Mouse (Mus musculus): ENCODE data around the gene Prrc2b. TPM values are rescaled to one million over a fixed set of nuclear protein-coding genes. Genes with fewer than 3 reads are reported as not detected.
A peak's percentile ranks its signal among the peaks of the same experiment; 100 is the strongest.

Gene Prrc2b
- total RNA-seq, 2 experiments from 2014 or later: 76.4 to 86.9 TPM

DNA sequence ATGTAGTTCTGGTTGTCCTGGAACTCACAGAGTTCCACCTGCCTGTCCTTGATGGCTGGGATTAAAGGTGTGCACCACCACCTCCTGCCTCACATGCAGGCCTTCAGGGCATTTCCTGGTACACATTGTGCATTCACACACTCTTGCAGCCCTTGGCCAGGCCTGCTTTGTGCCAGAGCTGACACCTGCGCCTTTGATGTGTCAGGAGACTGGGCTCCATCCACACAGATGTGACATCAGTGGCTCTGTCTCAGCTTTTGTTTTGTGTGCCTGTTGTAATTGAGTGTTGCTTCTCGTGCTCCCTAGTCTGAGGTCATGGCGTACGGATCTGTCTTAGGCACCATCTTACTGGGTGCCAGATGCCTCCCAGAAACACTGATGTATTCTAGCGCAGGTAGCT, 30.5 kb downstream of the Prrc2b start:
- Histone ChIP-seq H3K27ac (peak overlapping the region; percentile 1; the same call in 1 of the 2 replicates), H3K4me3 (no peak overlapping the region)
- no peak for TF ChIP-seq CTCF (IDR thresholded peaks at IDR 0.05)
- intact Hi-C loops (cut with DNase I): no loop called here
- no peak for DNase-seq

DNA sequence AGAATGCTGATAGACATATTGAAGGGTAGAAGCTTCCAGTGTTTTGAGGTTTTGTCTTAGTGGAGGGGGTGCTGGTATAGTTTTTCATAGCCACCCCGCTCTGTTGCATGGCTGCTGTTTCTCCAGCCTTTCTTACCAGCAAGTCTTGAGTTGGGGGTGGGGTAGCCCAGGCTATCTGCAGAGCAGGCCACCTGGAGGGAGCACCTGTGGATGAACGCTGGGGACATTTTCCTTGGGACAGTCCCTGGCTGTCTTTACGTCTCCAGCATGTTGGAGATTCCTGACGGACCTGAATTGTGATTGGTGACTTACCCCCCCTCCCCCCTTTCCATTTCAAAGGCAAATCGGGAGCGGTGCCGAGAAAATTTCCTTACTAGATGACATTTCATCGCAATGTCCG, 31.2 kb downstream of the Prrc2b start:
- DNase-seq: no peak
- intact Hi-C loops (cut with DNase I): no loop called here
- Histone ChIP-seq H3K27ac (peak overlapping the region; percentile 67), H3K4me3 (0 out of 2 replicates have a peak overlapping the region, but pooled peaks have one; percentile 15)
- TF ChIP-seq CTCF (IDR thresholded peaks at IDR 0.05): no peak

DNA sequence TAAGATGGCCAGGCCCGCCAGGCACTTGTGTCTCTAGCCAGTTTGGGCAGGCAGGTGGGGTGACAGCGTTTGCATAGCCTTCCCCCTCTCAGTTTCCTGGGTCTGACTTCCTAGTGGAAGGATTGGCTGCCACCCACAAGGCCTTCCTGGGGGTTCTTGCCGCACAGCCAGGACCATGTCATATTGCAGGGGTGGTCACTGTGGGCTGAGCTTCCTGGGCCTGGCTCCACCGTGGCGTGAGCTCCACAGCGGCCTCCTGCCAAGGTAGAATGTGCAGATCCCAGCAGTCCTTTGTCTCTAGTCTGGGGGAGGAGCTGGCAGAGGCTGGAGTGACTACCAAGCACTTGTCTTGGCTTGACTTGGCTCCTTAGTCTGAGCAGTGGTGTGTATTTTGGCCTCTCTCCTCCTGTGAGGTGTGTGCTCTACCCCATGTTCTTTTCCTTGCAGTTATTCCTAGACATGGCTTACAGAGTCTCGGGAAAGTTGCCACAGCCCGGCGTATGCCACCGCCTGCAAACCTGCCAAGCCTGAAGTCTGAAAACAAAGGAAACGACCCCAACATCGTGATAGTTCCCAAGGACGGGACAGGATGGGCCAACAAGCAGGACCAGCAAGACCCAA, 31.9 kb downstream of the Prrc2b start:
- no peak for TF ChIP-seq CTCF (IDR thresholded peaks at IDR 0.05)
- intact Hi-C loops (cut with DNase I): no loop called here
- H3K4me3 ChIP-seq: peak overlapping the region; percentile 23; the same call in 1 of the 2 replicates
- DNase-seq: peak; percentile 68
- H3K27ac ChIP-seq: peak overlapping the region; percentile 67

DNA sequence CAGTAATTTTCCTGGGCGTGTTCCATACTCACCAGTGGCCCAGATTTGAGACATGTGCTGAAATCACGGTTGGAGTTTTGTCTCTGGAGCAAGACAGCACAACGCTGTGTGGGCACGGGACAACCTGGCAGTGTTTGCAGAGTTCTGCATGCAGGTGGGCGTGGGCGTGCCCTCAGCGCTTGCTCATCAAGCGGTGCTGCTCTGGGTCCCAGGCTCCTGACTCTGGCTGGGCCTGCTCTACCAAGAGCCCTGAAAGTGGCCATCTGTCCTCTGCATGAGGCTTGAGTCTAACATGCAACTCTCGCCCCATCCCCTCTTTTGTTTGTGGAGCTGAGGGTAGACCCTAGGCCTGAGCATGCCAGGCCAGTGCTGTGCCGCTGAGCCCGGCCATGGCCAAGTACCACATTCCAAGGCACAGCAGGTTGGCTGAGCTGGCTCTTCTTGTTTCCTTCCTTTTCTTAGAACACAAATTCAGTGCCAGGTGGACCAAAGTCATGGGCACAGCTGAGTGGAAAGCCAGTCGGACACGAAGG, 36.2 kb downstream of the Prrc2b start:
- peak; percentile 62 for DNase-seq
- no peak overlapping the region; the same call in 1 of the 2 replicates for H3K4me3 ChIP-seq
- peak overlapping the region; percentile 83 for H3K27ac ChIP-seq
- intact Hi-C loops (cut with DNase I): no loop called here
- TF ChIP-seq CTCF (IDR thresholded peaks at IDR 0.05): no peak

DNA sequence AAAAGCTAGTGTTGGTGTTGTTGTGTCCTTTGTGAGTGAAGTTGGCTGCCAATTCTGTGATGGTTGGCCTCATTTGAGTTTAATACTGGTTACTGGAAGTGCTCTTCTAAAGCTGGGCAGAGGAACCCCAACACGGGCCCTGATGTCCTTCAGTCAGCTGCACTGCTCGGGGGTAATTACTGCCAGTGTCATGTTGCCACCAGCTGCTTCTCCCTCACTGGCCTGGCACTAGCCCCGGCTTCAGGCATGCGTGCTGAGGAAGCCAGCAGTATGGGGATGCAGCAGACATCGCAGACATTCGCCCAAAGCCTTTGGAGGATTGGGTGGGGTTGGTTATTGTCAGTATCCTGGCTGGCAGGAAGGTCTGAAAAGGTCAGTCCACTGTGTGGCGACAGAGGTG, 36.8 kb downstream of the Prrc2b start:
- intact Hi-C loops (cut with DNase I): no loop called here
- no peak for TF ChIP-seq CTCF (IDR thresholded peaks at IDR 0.05)
- DNase-seq: peak; percentile 86
- Histone ChIP-seq H3K4me3 (no peak overlapping the region; the same call in 1 of the 2 replicates), H3K27ac (peak overlapping the region; percentile 83)

DNA sequence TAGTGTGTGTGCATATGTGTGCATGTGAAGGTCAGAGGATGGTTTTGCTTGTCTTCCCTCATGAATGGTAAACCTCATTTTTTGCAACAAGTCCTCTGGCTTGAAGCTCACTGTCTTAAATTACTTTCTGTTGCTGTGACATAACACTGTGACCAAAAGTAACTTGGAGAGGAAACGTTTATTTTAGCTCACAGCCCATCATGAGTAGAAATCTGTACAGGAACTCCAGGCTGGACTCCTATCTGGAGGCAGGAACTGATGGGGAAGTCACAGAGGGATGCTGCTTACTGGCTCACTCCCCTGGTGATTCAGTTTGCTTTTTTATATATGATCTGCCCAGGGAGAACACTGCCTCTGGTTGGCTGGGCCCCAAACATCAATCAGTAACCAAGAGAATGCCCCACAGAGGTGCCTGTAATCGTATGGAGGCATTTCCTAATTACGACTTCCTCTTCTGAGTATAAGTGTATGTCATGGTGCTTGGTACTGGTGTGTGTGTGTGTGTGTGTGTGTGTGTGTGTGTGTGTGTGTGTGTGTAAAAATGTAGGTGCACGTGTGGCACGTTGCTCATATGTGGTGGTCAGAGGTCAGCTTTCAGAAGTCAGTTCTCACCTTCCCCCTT, 38.3 kb downstream of the Prrc2b start:
- Histone ChIP-seq H3K27ac (peak overlapping the region; percentile 83; the same call in 1 of the 2 replicates), H3K4me3 (no peak overlapping the region)
- intact Hi-C loops (cut with DNase I): no loop called here
- DNase-seq: no peak
- no peak for TF ChIP-seq CTCF (IDR thresholded peaks at IDR 0.05)

DNA sequence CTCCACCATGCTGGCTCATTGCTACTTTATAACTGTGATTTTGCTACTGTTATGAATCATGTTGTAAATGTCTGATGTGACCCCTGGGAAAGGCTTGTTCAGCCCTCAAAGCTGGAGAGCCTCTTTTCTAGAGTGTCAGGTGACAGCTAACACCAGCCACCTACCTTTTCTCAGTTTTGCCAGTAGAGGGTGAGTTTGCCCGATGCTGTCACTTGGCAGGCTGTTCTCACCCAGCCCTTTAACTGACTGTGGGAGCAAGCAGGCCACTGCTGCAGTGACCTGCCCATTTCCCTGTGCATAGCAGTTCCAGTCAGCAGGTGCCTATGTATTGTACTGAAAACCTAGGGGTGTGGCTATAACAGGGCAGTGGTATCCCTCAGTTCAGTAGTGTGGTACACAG, 39.7 kb downstream of the Prrc2b start:
- intact Hi-C loops (cut with DNase I): loop anchor here (1.0 kb wide), 1 partner anchor 40 kb away; no protein-coding TSS in a partner anchor
- H3K4me3 ChIP-seq: no peak overlapping the region
- no peak for DNase-seq
- TF ChIP-seq CTCF (IDR thresholded peaks at IDR 0.05): peak; percentile 25; the same call in 1 of the 2 replicates
- no peak overlapping the region; the same call in 1 of the 2 replicates for H3K27ac ChIP-seq

DNA sequence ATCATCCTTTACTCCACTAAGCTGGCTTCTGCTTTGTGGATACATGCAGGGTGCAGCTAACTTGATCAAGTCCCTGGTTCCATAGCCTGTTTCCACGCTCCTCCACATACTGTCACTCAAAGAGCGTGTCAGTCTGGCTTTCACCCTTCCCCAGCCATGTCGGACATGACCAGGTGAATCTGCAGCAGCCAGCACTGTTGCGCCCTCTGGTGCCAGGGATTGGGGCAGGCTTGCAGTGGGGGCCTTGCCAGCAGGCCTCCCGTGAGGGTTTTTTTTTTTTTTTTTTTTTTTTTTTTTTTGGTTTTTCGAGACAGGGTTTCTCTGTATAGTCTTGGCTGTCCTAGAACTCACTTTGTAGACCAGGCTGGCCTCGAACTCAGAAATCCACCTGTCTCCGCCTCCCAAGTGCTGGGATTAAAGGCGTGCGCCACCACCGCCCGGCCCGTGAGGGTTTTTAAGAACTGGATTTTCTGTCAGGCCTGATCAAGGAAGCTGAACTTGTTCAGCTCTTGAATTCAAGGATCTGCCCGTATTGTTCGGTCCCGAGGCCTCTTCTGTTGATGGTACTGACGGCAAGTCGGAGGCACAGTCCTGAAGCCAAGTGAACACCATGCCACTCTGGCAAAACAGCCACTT, 41.1 kb downstream of the Prrc2b start:
- intact Hi-C loops (cut with DNase I): loop anchor here (1.0 kb wide), 2 partner anchors 42 to 58 kb away; no protein-coding TSS in a partner anchor

DNA sequence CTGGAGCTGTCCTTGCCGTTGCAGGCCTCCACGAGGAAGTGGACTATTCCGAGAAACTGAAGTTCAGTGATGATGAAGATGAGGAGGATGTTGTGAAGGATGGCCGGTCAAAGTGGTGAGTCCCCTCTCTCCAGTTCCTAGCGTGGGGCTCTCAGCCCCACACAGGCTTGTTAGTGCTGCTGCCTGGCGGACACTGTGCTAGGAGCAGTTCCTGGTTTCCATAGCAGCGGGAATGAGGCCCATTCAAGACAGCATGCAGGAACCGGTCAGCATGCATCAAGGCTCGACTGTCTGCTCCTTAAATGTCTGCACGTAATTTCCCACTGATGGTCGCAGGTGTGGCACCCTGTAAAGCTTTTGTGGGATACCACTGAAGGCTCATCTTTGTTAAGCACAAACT, 48.1 kb downstream of the Prrc2b start:
- no peak for TF ChIP-seq CTCF (IDR thresholded peaks at IDR 0.05)
- no peak for DNase-seq
- Histone ChIP-seq H3K27ac (no peak overlapping the region), H3K4me3 (no peak overlapping the region)
- intact Hi-C loops (cut with DNase I): no loop called here

More for the DNA sequence above, 41.1 kb downstream of the Prrc2b start:
- peak; percentile 81 for DNase-seq
- H3K4me3 ChIP-seq: no peak overlapping the region
- H3K27ac ChIP-seq: peak overlapping the region; percentile 20
- peak; percentile 65 for TF ChIP-seq CTCF (IDR thresholded peaks at IDR 0.05)

DNA sequence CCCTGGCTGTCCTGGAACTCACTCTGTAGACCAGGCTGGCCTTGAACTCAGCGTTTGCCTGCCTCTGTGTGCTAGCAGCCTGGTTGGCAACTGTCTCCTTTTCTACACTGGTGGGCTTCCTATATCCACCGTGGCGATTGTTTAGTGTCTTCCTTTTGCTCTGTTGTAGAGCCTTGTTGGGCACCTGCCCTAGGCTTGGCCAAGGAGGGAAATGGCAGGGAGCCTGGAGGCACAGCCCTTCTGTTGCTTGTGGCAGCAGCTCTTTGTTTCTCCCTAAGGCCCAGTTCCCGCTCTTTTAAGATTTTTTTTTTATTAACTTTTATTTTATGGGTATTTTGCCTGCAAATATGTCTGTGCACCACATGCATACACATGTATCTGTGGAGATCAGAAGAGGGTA, 49.2 kb downstream of the Prrc2b start:
- TF ChIP-seq CTCF (IDR thresholded peaks at IDR 0.05): no peak
- Histone ChIP-seq H3K27ac (no peak overlapping the region), H3K4me3 (no peak overlapping the region)
- no peak for DNase-seq
- intact Hi-C loops (cut with DNase I): no loop called here

DNA sequence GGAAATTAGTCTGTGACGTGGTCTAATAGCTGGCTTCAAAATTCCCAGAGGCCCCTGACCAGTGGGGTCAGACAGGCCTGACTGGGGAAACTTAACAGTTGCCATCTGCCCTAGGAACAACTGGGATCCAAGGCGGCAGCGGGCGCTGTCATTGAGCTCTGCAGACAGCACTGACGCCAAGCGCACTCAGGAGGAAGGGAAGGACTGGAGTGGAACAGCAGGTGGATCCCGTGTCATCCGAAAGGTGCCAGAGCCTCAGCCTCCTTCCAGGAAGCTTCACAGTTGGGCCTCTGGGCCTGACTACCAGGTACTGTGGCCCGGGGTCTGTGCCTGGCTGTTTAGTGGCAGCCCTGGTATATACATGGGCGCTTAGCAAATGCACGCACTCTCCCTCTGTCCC, 49.8 kb downstream of the Prrc2b start:
- TF ChIP-seq CTCF (IDR thresholded peaks at IDR 0.05): no peak
- Histone ChIP-seq H3K4me3 (no peak overlapping the region), H3K27ac (no peak overlapping the region)
- DNase-seq: no peak
- intact Hi-C loops (cut with DNase I): no loop called here

DNA sequence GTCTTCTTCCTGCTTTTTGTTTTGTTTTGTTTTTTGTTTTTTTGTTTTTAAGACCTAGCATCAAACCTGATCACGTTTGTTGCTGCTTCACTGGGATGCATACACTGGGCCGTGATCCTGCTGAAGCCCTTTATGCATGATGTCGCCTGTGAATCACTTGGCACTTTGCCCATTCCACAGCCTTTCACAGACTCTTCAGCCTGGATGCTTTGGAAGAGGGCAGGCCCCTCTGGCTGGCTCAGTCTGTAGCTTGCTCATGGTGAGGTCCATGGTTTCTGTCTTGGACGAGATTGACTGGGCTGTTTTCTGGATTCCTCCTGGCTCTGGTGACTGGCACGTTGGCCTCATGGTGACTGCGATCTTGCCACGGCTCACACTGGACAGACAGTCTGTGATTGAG, 50.6 kb downstream of the Prrc2b start:
- no peak for DNase-seq
- intact Hi-C loops (cut with DNase I): no loop called here
- no peak for TF ChIP-seq CTCF (IDR thresholded peaks at IDR 0.05)
- H3K4me3 ChIP-seq: no peak overlapping the region
- no peak overlapping the region for H3K27ac ChIP-seq

DNA sequence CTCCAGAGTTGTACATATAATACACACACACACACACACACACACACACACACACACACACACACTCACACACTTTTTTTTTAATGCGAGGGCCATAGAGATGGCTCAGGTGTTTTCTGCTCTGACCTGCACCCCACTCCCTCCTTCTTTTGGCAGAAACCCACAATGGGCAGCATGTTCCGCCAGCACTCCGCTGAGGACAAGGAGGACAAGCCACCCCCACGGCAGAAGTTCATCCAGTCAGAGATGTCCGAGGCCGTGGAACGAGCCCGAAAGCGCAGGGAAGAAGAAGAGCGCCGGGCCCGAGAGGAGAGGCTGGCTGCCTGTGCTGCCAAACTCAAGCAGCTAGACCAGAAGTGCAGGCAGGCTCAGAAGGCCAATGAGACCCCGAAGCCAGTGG, 53.0 kb downstream of the Prrc2b start:
- no peak for DNase-seq
- Histone ChIP-seq H3K4me3 (no peak overlapping the region), H3K27ac (no peak overlapping the region)
- no peak for TF ChIP-seq CTCF (IDR thresholded peaks at IDR 0.05)
- intact Hi-C loops (cut with DNase I): no loop called here
